Mouse (Mus musculus): ENCODE measurements around the gene Samd4b.

Samd4b gene

DNA sequence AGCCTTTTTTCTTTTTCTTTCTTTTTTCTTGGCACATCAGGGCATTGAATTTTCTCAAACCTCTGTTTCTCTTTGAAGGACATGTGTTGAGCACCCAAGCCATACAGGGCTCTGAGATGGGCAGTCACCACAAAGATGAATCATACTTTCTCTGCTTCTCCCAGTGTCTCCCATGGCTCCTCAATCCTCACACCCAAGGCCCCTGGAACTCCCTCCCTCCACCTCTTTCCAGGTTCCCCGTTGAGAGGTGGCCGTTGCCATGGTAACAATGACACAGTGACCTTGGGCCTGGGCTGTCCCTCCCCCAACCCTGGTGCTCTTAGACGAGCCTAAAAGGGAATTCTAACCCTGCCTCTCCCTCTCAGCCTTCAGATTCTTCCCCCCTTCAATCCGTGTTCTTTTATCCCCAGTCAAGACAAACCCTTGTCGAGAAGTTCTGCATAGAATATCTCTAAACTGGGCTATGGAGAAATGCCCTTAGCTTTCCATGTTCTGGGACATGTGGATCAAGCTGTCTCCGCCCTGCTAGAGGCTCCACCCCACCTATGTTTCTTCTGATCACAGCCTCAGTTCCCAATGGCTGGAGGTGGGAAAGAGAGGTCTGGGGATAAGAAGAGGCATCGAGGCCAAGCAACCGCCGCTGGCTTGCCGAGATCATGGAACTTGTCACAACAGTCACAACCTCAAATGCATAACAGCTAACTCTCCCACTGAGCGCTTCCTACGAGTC, 150.7 kb downstream of the Samd4b start:
- no peak for DNase-seq (ENCODE audit: low read depth, low spot score)

GRCm38 (mm10) chr7:28446446-28446845, 151.5 kb downstream of the Samd4b start:
- DNase-seq (ENCODE audit: low read depth, low spot score), result peak; percentile 64

GRCm38 (mm10) chr7:28444344-28444974, 153.5 kb downstream of the Samd4b start:
- no peak for DNase-seq (ENCODE audit: low read depth, low spot score)

DNA sequence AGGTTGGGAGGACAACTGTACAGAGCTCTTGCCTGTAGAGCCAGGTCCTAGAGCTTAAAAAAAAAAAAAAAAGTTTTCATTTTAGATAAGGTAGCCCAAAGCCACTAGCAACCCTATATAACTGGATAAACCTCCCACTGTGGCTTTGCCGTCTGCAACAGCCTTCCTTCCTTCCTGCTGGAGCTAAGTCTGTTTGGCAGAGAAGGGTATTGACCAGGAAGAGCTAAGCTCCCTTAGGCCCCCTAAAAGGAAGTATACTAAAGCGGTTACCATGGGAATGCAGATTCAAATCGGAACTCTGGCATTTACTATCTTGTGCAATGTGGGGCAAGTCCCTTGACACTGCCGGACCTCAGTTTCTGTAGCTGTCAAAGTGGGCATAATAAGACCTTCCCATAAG, 155.3 kb downstream of the Samd4b start:
- no peak for DNase-seq (ENCODE audit: low read depth, low spot score)

- DNase-seq (ENCODE audit: low read depth, low spot score), result no peak
Observed at GRCm38 (mm10) chr7:28441776-28442485, 156.0 kb downstream of the Samd4b start.

DNA sequence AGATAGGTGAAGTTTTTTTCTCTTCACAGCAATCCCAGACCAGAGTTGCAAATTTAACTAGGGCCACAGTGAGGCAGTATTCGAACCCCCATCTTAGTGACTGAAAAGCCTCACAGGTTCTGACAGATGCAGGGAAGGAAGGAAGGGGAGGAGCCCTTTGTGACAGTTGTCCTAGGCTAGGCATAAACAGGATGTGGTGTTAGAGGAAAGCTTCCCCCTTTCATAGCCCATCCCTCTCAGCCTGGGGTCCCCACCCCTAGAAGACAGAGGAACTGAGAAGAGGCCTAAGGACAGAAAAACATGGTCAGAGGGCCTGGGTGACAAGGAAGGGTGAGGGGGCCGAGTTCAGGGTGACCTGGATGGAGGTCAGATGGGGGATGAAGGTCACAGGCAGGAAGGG, 157.2 kb downstream of the Samd4b start:
- no peak for DNase-seq (ENCODE audit: low read depth, low spot score)

- no peak for DNase-seq (ENCODE audit: low read depth, low spot score)
Observed at GRCm38 (mm10) chr7:28438771-28439170, 159.2 kb downstream of the Samd4b start.

GRCm38 (mm10) chr7:28437964-28438363, 160.0 kb downstream of the Samd4b start:
- no peak for DNase-seq (ENCODE audit: low read depth, low spot score)

GRCm38 (mm10) chr7:28436932-28437570, 160.9 kb downstream of the Samd4b start, which contains the start of gene Gmfg:
Gene Gmfg (plus strand): TSS chr7:28437447.
- DNase-seq (ENCODE audit: low read depth, low spot score), result peak; percentile 84

GRCm38 (mm10) chr7:28436271-28436904, 161.6 kb downstream of the Samd4b start:
- DNase-seq (ENCODE audit: low read depth, low spot score), result peak; percentile 99

DNA sequence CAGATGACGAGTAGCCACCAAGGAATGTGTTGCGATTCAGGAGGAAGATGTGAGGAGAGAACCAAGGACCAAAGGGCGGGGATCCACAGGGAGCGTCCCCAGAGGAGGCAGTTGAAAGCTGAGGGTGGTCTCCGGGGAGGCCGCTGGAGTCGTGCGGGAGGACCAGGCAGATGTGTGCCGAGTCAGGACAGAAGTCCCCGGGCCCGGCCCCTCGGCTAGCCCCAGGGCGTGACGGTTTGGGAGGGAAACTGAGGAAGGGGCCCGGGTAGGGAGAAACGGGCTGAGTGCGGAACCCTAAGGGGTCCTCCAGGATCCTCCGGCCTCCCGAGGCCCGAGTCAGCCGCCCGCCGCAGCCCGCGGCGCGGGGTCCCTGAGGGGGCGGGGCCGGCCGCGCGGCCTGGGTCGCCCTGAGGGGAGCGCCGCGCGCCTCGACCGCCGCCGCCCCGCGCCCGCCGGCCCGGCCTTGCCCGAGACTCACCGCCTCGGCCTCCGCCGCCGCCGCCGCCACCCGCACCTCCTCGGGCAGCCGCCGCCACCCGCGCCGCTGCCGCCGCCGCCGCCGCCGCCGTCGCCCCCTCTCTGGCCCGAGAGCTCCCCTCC, 162.2 kb downstream of the Samd4b start:
- no peak for DNase-seq (ENCODE audit: low read depth, low spot score)

- DNase-seq (ENCODE audit: low read depth, low spot score), result no peak
Observed at GRCm38 (mm10) chr7:28432252-28432651, 165.7 kb downstream of the Samd4b start.

GRCm38 (mm10) chr7:28430512-28430911, 167.4 kb downstream of the Samd4b start:
- no peak for DNase-seq (ENCODE audit: low read depth, low spot score)

GRCm38 (mm10) chr7:28427738-28428137, 170.2 kb downstream of the Samd4b start:
- no peak for DNase-seq (ENCODE audit: low read depth, low spot score)

GRCm38 (mm10) chr7:28423018-28423417, 174.9 kb downstream of the Samd4b start:
- DNase-seq (ENCODE audit: low read depth, low spot score), result no peak

GRCm38 (mm10) chr7:28419416-28419815, 178.5 kb downstream of the Samd4b start:
- no peak for DNase-seq (ENCODE audit: low read depth, low spot score)

GRCm38 (mm10) chr7:28418096-28418670, 179.8 kb downstream of the Samd4b start:
- DNase-seq (ENCODE audit: low read depth, low spot score), result no peak

GRCm38 (mm10) chr7:28417368-28417767, 180.6 kb downstream of the Samd4b start:
- no peak for DNase-seq (ENCODE audit: low read depth, low spot score)

DNA sequence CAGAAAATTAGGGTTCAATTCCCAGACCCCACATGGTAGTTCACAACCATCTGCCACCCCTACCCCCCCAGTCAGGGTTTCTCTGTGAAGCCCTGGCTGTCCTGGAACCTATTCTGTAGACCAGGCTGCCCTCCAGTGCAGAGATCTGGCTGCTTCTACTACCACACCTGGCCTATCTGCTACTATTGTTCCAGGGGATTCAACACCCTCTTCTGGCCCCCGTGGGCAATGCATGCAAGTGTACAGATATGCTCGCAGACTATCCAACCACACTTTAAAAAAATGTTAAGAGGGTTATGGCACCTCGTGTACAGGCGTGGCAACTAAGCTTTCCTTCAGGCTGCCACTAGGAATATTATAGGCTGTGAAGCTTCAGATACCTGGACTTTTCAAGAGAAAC, 185.1 kb downstream of the Samd4b start:
- DNase-seq (ENCODE audit: low read depth, low spot score), result no peak

DNA sequence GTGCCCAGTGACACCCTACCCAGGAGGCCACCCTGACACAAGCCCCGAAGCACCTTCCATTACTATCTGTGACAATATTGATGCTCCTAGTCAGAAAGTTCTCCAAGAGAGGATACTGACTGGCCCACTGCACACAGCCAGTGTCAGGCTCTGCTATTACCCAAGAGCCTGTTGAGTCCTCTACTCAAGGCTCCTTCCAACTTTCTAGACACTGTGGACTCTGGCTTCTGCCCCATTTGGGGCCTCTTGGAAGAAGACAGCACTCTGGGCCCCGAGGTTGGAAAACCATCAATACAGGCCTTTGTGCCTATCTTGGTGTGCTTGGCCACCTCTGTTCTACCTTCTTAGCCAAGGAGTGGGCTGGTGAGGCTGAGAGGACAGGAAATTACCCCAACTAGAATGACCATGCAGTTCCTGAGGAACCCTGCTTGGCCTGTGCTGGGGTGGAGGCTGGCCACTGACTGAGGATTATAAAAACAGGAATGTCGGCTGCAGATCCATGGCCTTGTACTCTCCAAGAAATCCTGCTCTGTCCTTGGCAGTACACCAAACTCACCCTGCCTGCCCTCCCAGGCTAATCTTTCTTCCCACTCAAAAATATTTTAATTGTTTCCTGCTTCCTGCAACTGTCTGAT, 187.0 kb downstream of the Samd4b start:
- DNase-seq (ENCODE audit: low read depth, low spot score), result no peak

Data from forelimb bud, embryonic 11.5 days (tissue).